Mouse (Mus musculus) MEL (cell line): ENCODE measurements around the gene Cdadc1.

Experiments
- BHLHE40 ChIP-seq: IDR thresholded peaks from 2 replicates; pipeline ENCODE4 v1.6.1; 2012; ENCODE audit warnings: low read depth, mild to moderate bottlenecking, inconsistent platforms, low read length, improper control_type of control experiment, borderline replicate concordance
- CHD2 ChIP-seq: IDR thresholded peaks from 2 replicates; pipeline ENCODE4 v1.6.1; 2011; ENCODE audit warnings: low read length, improper control_type of control experiment
- CTCF ChIP-seq, 3 experiments: IDR thresholded peaks in 2 of 3; conservative IDR thresholded peaks in 1 of 3; 2 replicates each; pipeline ENCODE4 v1.5.1; 2011 to 2012; ENCODE audit warnings: low read length in 3 of 3, low read depth in 2 of 3, mild to moderate bottlenecking in 2 of 3, improper control_type of control experiment in 1 of 3, inconsistent platforms in 1 of 3, mixed read lengths in 1 of 3, moderate library complexity in 1 of 3; ENCODE audit not compliant: control insufficient read depth in 1 of 3, insufficient read depth in 1 of 3, poor library complexity in 1 of 3, severe bottlenecking in 1 of 3
- EP300 ChIP-seq, 2 experiments: IDR thresholded peaks; 2 replicates each; pipeline ENCODE4 v1.6.1; 2011; ENCODE audit warnings: improper control_type of control experiment in 2 of 2, low read length in 2 of 2, low read depth in 1 of 2, mild to moderate bottlenecking in 1 of 2
- HCFC1 ChIP-seq: IDR thresholded peaks from 2 replicates; pipeline ENCODE4 v1.6.1; 2012; ENCODE audit warnings: low read depth, mild to moderate bottlenecking, inconsistent platforms, low read length, improper control_type of control experiment, moderate library complexity
- MAFK ChIP-seq: IDR thresholded peaks from 2 replicates; pipeline ENCODE4 v1.6.1; 2011; ENCODE audit warnings: low read depth, mild to moderate bottlenecking, low read length, improper control_type of control experiment, borderline replicate concordance
- MAX ChIP-seq: IDR thresholded peaks from 2 replicates; pipeline ENCODE4 v1.6.1; 2011; ENCODE audit warnings: low read length, improper control_type of control experiment
- NRF1 ChIP-seq: IDR thresholded peaks from 2 replicates; pipeline ENCODE4 v1.6.1; 2014; ENCODE audit warnings: low read depth, mild to moderate bottlenecking, inconsistent platforms, low read length, improper control_type of control experiment, moderate library complexity; ENCODE audit not compliant: poor library complexity, insufficient read depth, severe bottlenecking
- POLR2A ChIP-seq, 2 experiments: IDR thresholded peaks; 2 replicates each; pipeline ENCODE4 v1.6.1; 2011 to 2012; ENCODE audit warnings: low read length in 2 of 2, mild to moderate bottlenecking in 2 of 2, control low read depth in 1 of 2, improper control_type of control experiment in 1 of 2, low read depth in 1 of 2, moderate library complexity in 1 of 2; ENCODE audit not compliant: control insufficient read depth in 1 of 2, insufficient read depth in 1 of 2, poor library complexity in 1 of 2
- SIN3A ChIP-seq: IDR thresholded peaks from 2 replicates; pipeline ENCODE4 v1.6.1; 2012; ENCODE audit warnings: low read length, improper control_type of control experiment, inconsistent platforms
- TBP ChIP-seq: IDR thresholded peaks from 2 replicates; pipeline ENCODE4 v1.8.0; 2011; ENCODE audit warnings: low read depth, low read length, improper control_type of control experiment
- ZKSCAN1 ChIP-seq: IDR thresholded peaks from 2 replicates; pipeline ENCODE4 v1.6.1; 2012; ENCODE audit warnings: low read depth, mild to moderate bottlenecking, inconsistent platforms, low read length, improper control_type of control experiment, moderate library complexity

DNA sequence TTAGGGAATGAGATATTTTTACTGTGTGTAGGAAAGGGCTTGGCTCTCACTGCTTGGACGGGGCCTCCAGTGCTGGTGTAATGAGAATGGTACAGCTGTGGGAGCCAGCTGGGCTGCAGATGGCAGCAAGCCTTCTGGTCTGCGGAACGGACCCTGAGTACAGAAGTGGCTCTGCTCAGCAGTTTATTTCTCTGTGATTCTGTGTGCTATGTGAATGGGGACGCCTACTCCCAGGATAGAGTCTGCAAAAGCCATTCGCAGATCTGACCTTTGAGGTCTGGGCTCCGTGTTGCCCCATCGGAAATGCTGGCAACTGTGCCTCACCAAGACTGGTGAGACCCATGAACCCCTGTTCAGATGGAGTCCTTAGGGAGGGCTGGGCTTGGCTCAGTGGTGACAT, 30.1 kb upstream of the Cdadc1 start:
- TF ChIP-seq SIN3A (no peak), BHLHE40 (no peak), MAFK (no peak), ZKSCAN1 (no peak), EP300 (IDR thresholded peaks at IDR 0.05; ENCODE audit: low read depth in 1 of 2, low read length in 2 of 2) (no peak), CTCF (IDR thresholded peaks at IDR 0.05 in 2 of 3, conservative IDR thresholded peaks at IDR 0.05 in 1 of 3; ENCODE audit: control insufficient read depth in 1 of 3, insufficient read depth in 1 of 3, low read depth in 2 of 3, low read length in 3 of 3, poor library complexity in 1 of 3, severe bottlenecking in 1 of 3) (no peak), TBP (no peak), HCFC1 (no peak), CHD2 (no peak), POLR2A (IDR thresholded peaks at IDR 0.05; ENCODE audit: control insufficient read depth in 1 of 2, insufficient read depth in 1 of 2, low read depth in 1 of 2, low read length in 2 of 2, poor library complexity in 1 of 2) (no peak), NRF1 (no peak), MAX (no peak)
